Mouse (Mus musculus): ENCODE data around the gene Timp3. TPM values are rescaled to one million over a fixed set of nuclear protein-coding genes. Genes with fewer than 3 reads are reported as not detected.

The Timp3 gene
- total and polyA plus RNA-seq, 3 experiments, result not detected

GRCm38 (mm10) chr10:86381922-86382260, 81.7 kb downstream of the Timp3 start:
- H3K27ac ChIP-seq (ENCODE audit: control insufficient read depth, low read depth, low read length), result no peak overlapping the region
- H3K4me1 ChIP-seq (ENCODE audit: control insufficient read depth in 1 of 2, insufficient read depth in 2 of 2, low read length in 2 of 2), result no peaks in the 10 kb centered on the region
- H3K9ac ChIP-seq (ENCODE audit: control insufficient read depth, low read depth, low read length, poor library complexity, severe bottlenecking), result no peak overlapping the region
- H3K79me2 ChIP-seq (ENCODE audit: control insufficient read depth, insufficient read depth, low read length, poor library complexity), result no peaks in the 10 kb centered on the region
- no peak for DNase-seq (ENCODE audit: low read depth, low spot score)
- H3K9me3 ChIP-seq (replicated peaks; ENCODE audit: insufficient read depth, low read length), result no peaks in the 10 kb centered on the region
- no peaks in the 10 kb centered on the region for H3K36me3 ChIP-seq (ENCODE audit: control insufficient read depth in 1 of 2, insufficient read depth in 2 of 2, low read length in 2 of 2)
- no peak overlapping the region for H3K4me3 ChIP-seq (ENCODE audit: control insufficient read depth in 1 of 2, insufficient read depth in 1 of 2, low read depth in 2 of 2, low read length in 2 of 2)
- H3K27me3 ChIP-seq (ENCODE audit: control insufficient read depth in 1 of 2, insufficient read depth in 2 of 2, low read length in 2 of 2), result no peaks in the 10 kb centered on the region; a peak in 1 of 4 replicates
- no peak for TF ChIP-seq MAX (IDR thresholded peaks at IDR 0.05; ENCODE audit: low read length)
- TF ChIP-seq KAT2A (conservative IDR thresholded peaks at IDR 0.05; ENCODE audit: low read depth, low read length), result no peak
- no peak for TF ChIP-seq MXI1 (IDR thresholded peaks at IDR 0.05; ENCODE audit: low read depth, low read length)
- TF ChIP-seq MAFK (IDR thresholded peaks at IDR 0.05; ENCODE audit: borderline replicate concordance, low read depth, low read length), result no peak
- TF ChIP-seq TBP (IDR thresholded peaks at IDR 0.05; ENCODE audit: low read depth, low read length), result no peak

DNA sequence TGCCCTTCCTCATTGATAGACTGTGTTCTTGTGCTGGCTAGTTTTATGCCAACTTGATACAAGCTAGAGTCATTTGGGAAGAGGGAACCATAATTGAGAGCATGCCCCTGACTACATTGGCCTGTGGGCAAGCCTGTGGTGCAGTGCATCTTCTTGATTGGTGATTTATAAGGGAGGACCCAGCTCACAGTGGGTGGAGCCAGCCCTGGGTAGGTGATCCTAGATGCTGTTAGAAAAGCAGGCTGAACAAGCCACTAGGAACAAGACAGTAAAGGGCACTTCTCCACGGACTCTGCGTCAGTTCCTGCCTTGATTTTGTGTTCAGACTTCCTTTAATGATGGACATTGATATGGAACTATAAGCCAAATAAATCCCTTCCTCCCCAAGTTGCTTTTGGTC, 84.5 kb downstream of the Timp3 start:
- DNase-seq (ENCODE audit: low read depth, low spot score), result no peak
- Histone ChIP-seq H3K27me3 (ENCODE audit: control insufficient read depth in 1 of 2, insufficient read depth in 2 of 2, low read length in 2 of 2) (no peaks in the 10 kb centered on the region; a peak in 1 of 4 replicates), H3K4me1 (ENCODE audit: control insufficient read depth in 1 of 2, insufficient read depth in 2 of 2, low read length in 2 of 2) (no peaks in the 10 kb centered on the region), H3K9ac (ENCODE audit: control insufficient read depth, low read depth, low read length, poor library complexity, severe bottlenecking) (no peak overlapping the region), H3K4me3 (ENCODE audit: control insufficient read depth in 1 of 2, insufficient read depth in 1 of 2, low read depth in 2 of 2, low read length in 2 of 2) (no peak overlapping the region), H3K36me3 (ENCODE audit: control insufficient read depth in 1 of 2, insufficient read depth in 2 of 2, low read length in 2 of 2) (no peaks in the 10 kb centered on the region), H3K27ac (ENCODE audit: control insufficient read depth, low read depth, low read length) (no peak overlapping the region), H3K9me3 (replicated peaks; ENCODE audit: insufficient read depth, low read length) (no peaks in the 10 kb centered on the region), H3K79me2 (ENCODE audit: control insufficient read depth, insufficient read depth, low read length, poor library complexity) (no peaks in the 10 kb centered on the region)
- TF ChIP-seq SIN3A (IDR thresholded peaks at IDR 0.05; ENCODE audit: low read length) (no peak), ZNF384 (IDR thresholded peaks at IDR 0.05; ENCODE audit: low read depth, low read length) (no peak), TAL1 (IDR thresholded peaks at IDR 0.05; ENCODE audit: low read length) (no peak), GATA1 (IDR thresholded peaks at IDR 0.05; ENCODE audit: low read depth, low read length) (no peak), ZKSCAN1 (IDR thresholded peaks at IDR 0.05; ENCODE audit: low read depth, low read length) (no peak), ZMIZ1 (IDR thresholded peaks at IDR 0.05; ENCODE audit: low read depth, low read length) (no peak), RAD21 (IDR thresholded peaks at IDR 0.05; ENCODE audit: low read depth, low read length) (no peak), CHD2 (IDR thresholded peaks at IDR 0.05; ENCODE audit: low read length) (no peak), E2F4 (IDR thresholded peaks at IDR 0.05; ENCODE audit: borderline replicate concordance, low read depth, low read length) (no peak), MYC (IDR thresholded peaks at IDR 0.05; ENCODE audit: low read depth, low read length) (no peak), HCFC1 (IDR thresholded peaks at IDR 0.05; ENCODE audit: low read depth, low read length) (no peak), MAFK (IDR thresholded peaks at IDR 0.05; ENCODE audit: borderline replicate concordance, low read depth, low read length) (no peak), CHD1 (IDR thresholded peaks at IDR 0.05; ENCODE audit: low read depth, low read length) (no peak), USF2 (IDR thresholded peaks at IDR 0.05; ENCODE audit: borderline replicate concordance in 1 of 2, insufficient read depth in 1 of 2, low read depth in 1 of 2, low read length in 2 of 2) (no peak), ZC3H11A (IDR thresholded peaks at IDR 0.05; ENCODE audit: low read depth, low read length) (no peak), NELFE (IDR thresholded peaks at IDR 0.05; ENCODE audit: low read depth, low read length) (no peak), JUND (IDR thresholded peaks at IDR 0.05; ENCODE audit: low read depth, low read length) (no peak)

Measured in MEL (cell line).